16 mouse cellular contexts compared by ENCODE assay signal in the genomic region with DNA sequence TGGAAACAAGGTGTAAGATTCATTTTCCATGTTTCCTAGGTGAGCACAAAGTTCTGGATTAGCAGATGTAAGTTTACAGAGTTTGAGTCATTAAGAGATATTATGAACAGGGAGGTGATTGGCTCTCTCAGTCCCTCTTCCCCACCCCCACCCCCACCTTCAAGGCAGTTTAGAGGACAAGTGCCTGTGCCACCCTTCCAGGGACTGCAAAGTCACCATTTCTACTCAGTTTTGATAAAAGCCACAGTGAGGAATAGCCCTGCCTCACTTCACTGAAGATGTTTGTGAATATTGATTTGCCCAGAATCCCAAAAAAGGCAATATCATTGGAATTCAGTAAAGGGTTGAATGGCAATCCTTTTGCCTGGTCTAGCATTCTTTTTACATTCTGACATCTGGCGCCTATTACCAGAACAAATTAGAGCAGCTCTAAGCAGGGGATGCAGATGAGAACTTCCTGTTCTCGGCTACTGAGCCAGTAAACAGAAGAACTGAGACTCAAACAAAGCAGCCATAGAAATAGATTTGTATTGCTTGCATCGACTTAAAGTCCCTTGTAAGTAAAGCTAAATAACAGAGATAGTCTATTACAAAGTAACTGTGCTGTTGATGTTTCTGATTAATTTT. TPM values are rescaled to one million over a fixed set of nuclear protein-coding genes. Genes with fewer than 3 reads are reported as not detected.
DNase-seq lines count a peak whose midpoint lies in the region; ATAC-seq lines count a peak whose summit lies in the region.
"Had no signal": no experiment of that assay in that cellular context is flagged by ENCODE, and none has a peak within 500 bp of the region (broad histone marks: within the 10 kb centered on the region; RNA-seq: fewer than 3 reads in every experiment).

No protein-coding gene starts in this region.

- H3K4me3 ChIP-seq in neural tube, embryonic 15.5 days (replicated peaks) = no peak overlapping the region

- 27% methylated on average over 3 of the region's 3 CpGs for WGBS in neural tube, embryonic 15.5 days

- no peaks in the 10 kb centered on the region for H3K36me3 ChIP-seq in neural tube, embryonic 15.5 days

- DNase-seq in frontal cortex, postnatal 25 days (ENCODE audit: low spot score in 2 of 2) = no peak
- peak; percentile 8 to 28 for DNase-seq in left cerebral cortex, adult 9 months (ENCODE audit: low spot score in 2 of 2)
- no peak for DNase-seq in left cerebral cortex, postnatal 36 days (ENCODE audit: low spot score in 2 of 2)
- DNase-seq in embryo, embryonic 11 days = peak; percentile 37
- DNase-seq in layer of hippocampus, adult 9-11 months = peak; percentile 24
- no peak for DNase-seq in thymus, postnatal 25 days
- DNase-seq: adrenal gland, postnatal 36 days; gastrocnemius, postnatal 14 days; heart, postnatal 10 days; liver, postnatal 0 days had no signal

- peak; percentile 84 for ATAC-seq in frontal cortex, adult (ENCODE audit: low TSS enrichment)
- no peak for ATAC-seq in neural tube, embryonic 15.5 days (ENCODE audit: low FRiP score)
- ATAC-seq: liver, postnatal 0 days had no signal

- no peaks in the 10 kb centered on the region for H3K4me1 ChIP-seq in neural tube, embryonic 15.5 days

- H3K9me3 ChIP-seq in neural tube, embryonic 15.5 days (replicated peaks) = no peaks in the 10 kb centered on the region

- H3K27ac ChIP-seq in neural tube, embryonic 15.5 days (replicated peaks) = no peak overlapping the region

- intact Hi-C loops in left cerebral cortex, postnatal 36 days (cut with DNase I) = no loop called here

- no peaks in the 10 kb centered on the region for H3K27me3 ChIP-seq in neural tube, embryonic 15.5 days (replicated peaks)

- no peak overlapping the region for H3K4me2 ChIP-seq in neural tube, embryonic 15.5 days
- H3K4me2 ChIP-seq: midbrain, embryonic 11.5 days had no signal

- H3K9ac ChIP-seq in neural tube, embryonic 15.5 days (replicated peaks) = no peak overlapping the region
- H3K9ac ChIP-seq: liver, postnatal 0 days had no signal

RNA-seq across cellular contexts. Expression of a gene that starts 43.2 kb away (rescaled TPM):
- 1 to 10 TPM; 6.7 to 8.3 TPM for total RNA-seq in left cerebral cortex, postnatal 36 days (2021)
- polyA plus RNA-seq in neural tube, embryonic 15.5 days (2015; fragmentation: Nextera tagmentation; extraction: Ambion mirVana) = 0.84 and 1.1 TPM in 2 replicates
- total RNA-seq: common myeloid progenitor, adult 5-6 weeks had no signal
- polyA plus RNA-seq: kidney, embryonic 14.5 days; liver, postnatal 0 days; midbrain, embryonic 11.5 days; thymus, postnatal 0 days had no signal

Comparison
In these comparisons a context has a peak if more than half of its experiments do, and no peak if none do; other contexts are left out.
1. DNase-seq: peak in left cerebral cortex, adult 9 months (2 of 2), embryo, embryonic 11 days (single experiment) and layer of hippocampus, adult 9-11 months (single experiment); none in frontal cortex, postnatal 25 days (0 of 2), left cerebral cortex, postnatal 36 days (0 of 2) and thymus, postnatal 25 days (single experiment).